Mouse (Mus musculus) brown adipose tissue, adult 24 weeks (tissue): ENCODE measurements around the gene Cemip. TPM values are rescaled to one million over a fixed set of nuclear protein-coding genes. Genes with fewer than 3 reads are reported as not detected.

Source experiments
- H3K27ac ChIP-seq: fragments of 200-500 bp; replicated peaks from 2 replicates; pipeline ENCODE4 v1.5.1; 2012; ENCODE audit warnings: low read depth, mild to moderate bottlenecking, low read length
- H3K4me1 ChIP-seq: fragments of 200-500 bp; 2 replicates; pipeline ENCODE4 v1.6.1; 2012; ENCODE audit warnings: low read length, mixed read lengths; ENCODE audit not compliant: control insufficient read depth, insufficient read depth, insufficient read length
- H3K4me3 ChIP-seq: fragments of 200-500 bp; 2 replicates; pipeline ENCODE4 v1.5.1; 2012; ENCODE audit warnings: low read depth, mild to moderate bottlenecking, low read length, moderate library complexity; ENCODE audit not compliant: insufficient read depth
- polyA plus RNA-seq: library from polyadenylated mRNA; stranded (reverse); fragments of >200 nt; gene quantifications from 2 replicates; pipeline ENCODE4 v1.2.4, GENCODE M21; 2012; ENCODE audit not compliant: missing spikeins, insufficient read depth, insufficient read length

Gene Cemip
- polyA plus RNA-seq, 1 experiment = not detected

- Histone ChIP-seq H3K4me3 (no peak overlapping the region), H3K4me1 (no peaks in the 10 kb centered on the region), H3K27ac (no peak overlapping the region)
Measured at GRCm38 (mm10) chr7:83976413-83976958, 109.8 kb downstream of the Cemip start.

DNA sequence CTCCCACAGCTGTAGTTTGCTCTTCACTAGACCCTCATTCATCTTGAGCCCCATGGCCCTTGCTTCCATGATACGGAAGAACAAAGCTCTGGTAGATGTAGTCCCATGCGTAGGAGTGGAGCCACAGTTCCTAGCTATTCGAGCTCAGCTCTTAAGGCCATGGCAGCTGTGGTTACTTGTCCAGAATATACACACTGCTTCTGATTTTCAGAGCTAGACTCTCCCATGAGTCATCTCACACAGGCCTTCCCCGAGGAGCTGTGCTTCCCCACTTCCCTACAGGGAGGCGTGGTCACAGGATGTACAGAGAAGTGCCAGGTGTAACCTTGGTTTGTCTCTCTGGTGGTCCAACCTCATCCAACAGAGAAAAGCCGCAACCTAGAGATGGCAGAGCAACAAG is 111.0 kb downstream of the Cemip start:
- Histone ChIP-seq H3K27ac (no peak overlapping the region), H3K4me3 (no peak overlapping the region), H3K4me1 (no peaks in the 10 kb centered on the region)

DNA sequence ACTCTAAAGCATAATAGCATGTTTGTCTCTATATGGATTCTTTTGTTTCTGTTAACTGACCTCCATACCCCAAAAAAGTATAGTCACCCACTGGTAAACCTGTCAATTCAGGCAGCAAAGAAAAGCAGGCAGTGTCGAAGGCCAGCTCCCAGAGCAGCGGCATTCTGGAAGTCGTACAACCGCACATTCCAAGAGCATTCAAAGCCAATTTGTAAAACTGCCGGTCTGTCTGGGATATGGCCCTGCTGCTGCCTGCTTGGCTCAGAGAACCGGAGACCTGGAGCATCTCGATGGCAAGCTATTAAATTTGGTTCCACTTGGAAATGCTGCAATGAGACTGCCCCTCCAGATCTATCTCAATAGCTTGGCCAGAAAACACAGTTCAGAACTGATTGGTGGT is 113.8 kb downstream of the Cemip start:
- H3K4me1 ChIP-seq = no peaks in the 10 kb centered on the region
- no peak overlapping the region for H3K27ac ChIP-seq
- no peak overlapping the region for H3K4me3 ChIP-seq

- Histone ChIP-seq H3K4me3 (no peak overlapping the region), H3K4me1 (no peaks in the 10 kb centered on the region), H3K27ac (no peak overlapping the region)
Measured at GRCm38 (mm10) chr7:83966047-83966818, 120.1 kb downstream of the Cemip start.

GRCm38 (mm10) chr7:83965181-83965580 is 121.1 kb downstream of the Cemip start:
- no peak overlapping the region for H3K27ac ChIP-seq
- no peaks in the 10 kb centered on the region for H3K4me1 ChIP-seq
- no peak overlapping the region for H3K4me3 ChIP-seq

DNA sequence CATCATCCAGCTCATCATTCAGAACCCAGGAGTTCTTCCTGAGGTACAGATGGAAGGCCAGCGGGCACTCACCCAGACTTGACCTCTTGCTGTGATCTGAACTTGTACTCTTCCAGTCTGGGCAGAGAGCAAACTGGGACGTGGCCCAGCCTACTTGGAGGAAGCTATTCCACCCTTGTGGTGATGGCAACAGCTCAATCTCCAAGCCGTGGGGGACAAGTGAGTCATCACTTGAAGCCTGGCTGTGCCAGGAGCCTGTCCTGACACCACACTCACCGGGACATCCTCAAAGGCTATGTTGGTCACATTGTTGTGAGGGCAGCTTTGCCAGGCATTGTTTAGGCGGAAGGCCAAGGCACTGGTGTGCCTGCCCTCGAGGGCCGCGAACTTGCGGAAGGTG is 133.8 kb downstream of the Cemip start:
- Histone ChIP-seq H3K4me3 (no peak overlapping the region), H3K4me1 (no peaks in the 10 kb centered on the region), H3K27ac (no peak overlapping the region)

- Histone ChIP-seq H3K27ac (no peak overlapping the region), H3K4me3 (no peak overlapping the region), H3K4me1 (no peaks in the 10 kb centered on the region)
Measured at GRCm38 (mm10) chr7:83951327-83951726, 135.0 kb downstream of the Cemip start.

DNA sequence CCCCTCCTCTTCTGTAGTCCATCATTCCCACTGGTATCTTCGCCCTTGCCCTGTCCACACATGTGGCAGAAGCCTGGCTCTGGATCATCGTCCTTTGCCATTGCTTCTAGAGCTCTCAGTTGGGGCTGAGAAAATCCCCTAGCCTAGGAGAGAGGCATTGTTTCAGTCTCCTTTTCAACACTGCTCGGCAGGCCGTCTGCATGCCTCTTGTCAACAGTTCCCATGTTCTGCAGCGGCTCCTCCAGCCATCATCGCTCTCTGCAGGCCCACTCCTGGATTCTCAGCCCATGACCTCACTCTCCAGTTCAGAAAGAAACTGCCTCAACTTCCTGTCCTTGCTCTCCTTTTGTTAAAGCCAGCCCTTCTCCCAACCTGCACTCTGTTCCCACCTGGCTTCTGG is 136.6 kb downstream of the Cemip start:
- H3K27ac ChIP-seq = no peak overlapping the region
- H3K4me3 ChIP-seq = no peak overlapping the region
- no peaks in the 10 kb centered on the region for H3K4me1 ChIP-seq

DNA sequence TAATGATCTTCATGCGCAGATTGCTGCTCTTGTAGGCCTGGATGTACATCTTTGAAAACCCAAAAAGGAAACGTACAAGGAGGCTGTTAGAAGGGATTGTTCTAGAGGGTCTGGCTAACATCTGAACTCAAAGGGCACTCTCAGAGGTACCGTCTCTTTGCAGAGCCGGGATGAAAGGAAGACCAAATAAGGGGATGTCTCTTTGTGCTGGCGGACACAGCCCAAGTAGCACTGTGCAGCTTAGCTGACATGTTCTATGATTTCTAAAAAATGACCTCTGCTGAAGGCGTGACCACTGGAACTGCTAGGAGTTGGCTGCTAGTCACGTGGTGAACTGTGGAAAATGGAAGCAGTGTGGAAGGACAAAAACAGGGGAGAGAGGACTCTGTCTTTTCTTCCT is 137.6 kb downstream of the Cemip start:
- no peaks in the 10 kb centered on the region for H3K4me1 ChIP-seq
- no peak overlapping the region for H3K27ac ChIP-seq
- no peak overlapping the region for H3K4me3 ChIP-seq

GRCm38 (mm10) chr7:83941701-83942101 is 144.6 kb downstream of the Cemip start:
- H3K4me3 ChIP-seq = no peak overlapping the region
- no peaks in the 10 kb centered on the region for H3K4me1 ChIP-seq
- no peak overlapping the region for H3K27ac ChIP-seq

DNA sequence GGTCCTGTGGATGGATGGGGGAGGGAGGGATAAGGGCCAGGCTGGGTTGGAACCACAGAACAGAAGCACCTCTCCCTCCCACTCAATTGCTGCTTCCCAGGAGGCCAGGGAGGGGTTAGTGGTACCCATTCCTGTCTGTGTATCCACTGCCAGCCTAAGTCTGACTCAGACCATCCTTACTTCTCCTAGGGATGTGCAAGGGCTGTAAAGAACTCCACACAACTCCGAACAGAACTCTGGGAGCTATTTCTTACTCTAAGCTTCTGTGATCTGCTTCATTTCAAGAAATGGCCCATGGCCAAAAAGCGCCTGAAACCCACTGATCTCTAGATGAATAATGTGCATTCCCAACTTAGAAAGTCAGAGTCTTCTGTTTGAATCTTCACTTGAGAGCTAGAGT is 146.2 kb downstream of the Cemip start:
- Histone ChIP-seq H3K27ac (no peak overlapping the region), H3K4me3 (no peak overlapping the region), H3K4me1 (no peaks in the 10 kb centered on the region)

- no peak overlapping the region for H3K27ac ChIP-seq
- no peaks in the 10 kb centered on the region for H3K4me1 ChIP-seq
- H3K4me3 ChIP-seq = no peak overlapping the region
Measured at GRCm38 (mm10) chr7:83939017-83939721, 147.1 kb downstream of the Cemip start.

- no peaks in the 10 kb centered on the region for H3K4me1 ChIP-seq
- H3K27ac ChIP-seq = no peak overlapping the region
- H3K4me3 ChIP-seq = no peak overlapping the region
Measured at GRCm38 (mm10) chr7:83921637-83922036, 164.7 kb downstream of the Cemip start.

- no peaks in the 10 kb centered on the region for H3K4me1 ChIP-seq
- no peak overlapping the region for H3K4me3 ChIP-seq
- no peak overlapping the region for H3K27ac ChIP-seq
Measured at GRCm38 (mm10) chr7:83920241-83920640, 166.1 kb downstream of the Cemip start.

- Histone ChIP-seq H3K4me3 (no peak overlapping the region), H3K4me1 (no peaks in the 10 kb centered on the region), H3K27ac (no peak overlapping the region)
Measured at GRCm38 (mm10) chr7:83914566-83914965, 171.7 kb downstream of the Cemip start.

GRCm38 (mm10) chr7:83913995-83914394 is 172.3 kb downstream of the Cemip start:
- Histone ChIP-seq H3K27ac (no peak overlapping the region), H3K4me3 (no peak overlapping the region), H3K4me1 (no peaks in the 10 kb centered on the region)
